Mouse (Mus musculus) ES-E14 (cell line): ENCODE data around the gene Ttll8. TPM values are rescaled to one million over a fixed set of nuclear protein-coding genes. Genes with fewer than 3 reads are reported as not detected.

Experiments
- DNase-seq: peaks from one replicate; pipeline ENCODE4 v3.0.0-alpha.2; 2013; ENCODE audit warnings: low read depth, low spot score
- H3K27ac ChIP-seq: 2 replicates; pipeline ENCODE4 v1.5.1; 2012; ENCODE audit warnings: low read depth, mild to moderate bottlenecking, low read length, moderate library complexity, mixed read lengths; ENCODE audit not compliant: poor library complexity, insufficient read depth, severe bottlenecking
- H3K36me3 ChIP-seq: 2 replicates; pipeline ENCODE4 v1.6.1; 2012; ENCODE audit warnings: mild to moderate bottlenecking, low read length, moderate library complexity, mixed read lengths; ENCODE audit not compliant: control insufficient read depth, poor library complexity, insufficient read depth, severe bottlenecking
- H3K4me1 ChIP-seq, 2 experiments: fragments of 150-350 bp in 1 of 2; sonication (generic) in 1 of 2; 2 replicates each; pipeline ENCODE4 v1.6.1; 2012; ENCODE audit warnings: low read length in 2 of 2, mild to moderate bottlenecking in 1 of 2, mixed read lengths in 1 of 2; ENCODE audit not compliant: control insufficient read depth in 2 of 2, insufficient read depth in 2 of 2, poor library complexity in 1 of 2
- H3K4me3 ChIP-seq, 2 experiments: fragments of 150-350 bp in 1 of 2; sonication (generic) in 1 of 2; 2 replicates each; pipeline ENCODE4 v1.5.1; 2012; ENCODE audit warnings: low read length in 2 of 2, low read depth in 1 of 2, mild to moderate bottlenecking in 1 of 2, mixed read lengths in 1 of 2; ENCODE audit not compliant: insufficient read depth in 1 of 2, poor library complexity in 1 of 2, severe bottlenecking in 1 of 2
- H3K9ac ChIP-seq: 2 replicates; pipeline ENCODE4 v1.6.1; 2012; ENCODE audit warnings: low read depth, mild to moderate bottlenecking, low read length, mixed read lengths; ENCODE audit not compliant: poor library complexity, insufficient read depth, severe bottlenecking
- H3K9me3 ChIP-seq: fragments of 150-350 bp; sonication (generic); 2 replicates; pipeline ENCODE4 v1.6.1; 2012; ENCODE audit warnings: low read depth, mild to moderate bottlenecking, low read length; ENCODE audit not compliant: control insufficient read depth, insufficient read depth
- CHD2 ChIP-seq: IDR thresholded peaks from 2 replicates; pipeline ENCODE4 v1.6.1; 2014; ENCODE audit warnings: mild to moderate bottlenecking, low read depth, low read length, inconsistent platforms
- HCFC1 ChIP-seq: IDR thresholded peaks from 2 replicates; pipeline ENCODE4 v1.6.1; 2012; ENCODE audit warnings: low read length, inconsistent platforms, borderline replicate concordance; ENCODE audit not compliant: insufficient read depth
- MAFK ChIP-seq: IDR thresholded peaks from 2 replicates; pipeline ENCODE4 v1.6.1; 2014; ENCODE audit warnings: mild to moderate bottlenecking, low read depth, low read length, inconsistent platforms; ENCODE audit not compliant: insufficient read depth
- ZC3H11A ChIP-seq: IDR thresholded peaks from 2 replicates; pipeline ENCODE4 v1.6.1; 2012; ENCODE audit warnings: low read depth, mild to moderate bottlenecking, inconsistent platforms, low read length, borderline replicate concordance
- ZNF384 ChIP-seq: IDR thresholded peaks from 2 replicates; pipeline ENCODE4 v1.6.1; 2012; ENCODE audit warnings: low read depth, low read length, inconsistent platforms
- in situ Hi-C, 2 experiments: fragments of 600-800 bp; cut with MboI; formaldehyde crosslinking; loops; one replicate each; pipeline ENCODE4 v1.15.1; 2025; ENCODE audit warnings: low sequenced_read_pairs in 2 of 2, inconsistent platforms in 1 of 2; ENCODE audit not compliant: unreplicated experiment in 2 of 2
- total RNA-seq: library from RNA; depleted of rRNA; stranded (reverse); fragments of 300-350 nt; gene quantifications from 2 replicates; pipeline ENCODE4 v1.2.3, GENCODE M21; 2012

The Ttll8 gene
- total RNA-seq, 1 experiment = 0.13 TPM

DNA sequence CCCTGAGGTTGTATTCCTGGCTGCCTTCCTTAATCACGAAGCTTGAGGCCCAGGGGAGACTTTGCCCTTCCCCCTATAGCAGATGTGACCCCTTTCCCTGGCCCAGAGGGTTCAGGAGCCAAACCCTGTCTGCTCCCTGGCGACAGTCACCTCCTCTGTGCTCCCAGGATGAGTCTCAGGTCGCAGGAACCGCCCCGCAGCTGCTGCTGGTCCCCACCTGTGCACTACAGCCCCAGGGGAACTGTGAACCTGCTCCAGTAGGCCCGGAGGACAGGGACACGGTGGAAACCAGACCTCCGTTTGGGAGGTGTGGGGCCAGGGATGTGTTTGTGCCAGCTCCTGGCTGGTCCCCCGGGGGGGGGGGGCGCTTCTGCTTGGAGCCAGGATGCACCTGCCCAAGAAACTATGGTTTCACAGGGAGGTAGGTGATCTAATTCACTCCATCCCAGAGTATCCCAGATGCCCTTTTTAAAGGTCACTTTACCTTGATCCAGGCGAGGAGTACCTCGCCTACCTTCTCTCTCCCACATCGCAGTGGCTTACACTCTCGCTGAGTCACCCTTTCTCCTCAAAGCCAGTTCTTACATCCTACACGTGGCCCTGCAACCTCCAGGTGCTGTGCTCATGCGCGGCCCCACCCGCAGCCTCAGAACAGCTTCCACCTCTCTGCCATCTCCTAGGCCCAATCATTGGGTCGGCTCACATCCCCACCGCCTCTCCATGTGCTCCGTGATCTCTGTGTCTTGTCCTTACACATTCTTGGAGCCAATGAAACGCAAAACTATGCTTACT, 72.8 kb downstream of the Ttll8 start:
- TF ChIP-seq MAFK (peak; percentile 51; the same call in 1 of the 2 replicates), HCFC1 (no peak)
- DNase-seq = no peak
- no peak overlapping the region for H3K9ac ChIP-seq

DNA sequence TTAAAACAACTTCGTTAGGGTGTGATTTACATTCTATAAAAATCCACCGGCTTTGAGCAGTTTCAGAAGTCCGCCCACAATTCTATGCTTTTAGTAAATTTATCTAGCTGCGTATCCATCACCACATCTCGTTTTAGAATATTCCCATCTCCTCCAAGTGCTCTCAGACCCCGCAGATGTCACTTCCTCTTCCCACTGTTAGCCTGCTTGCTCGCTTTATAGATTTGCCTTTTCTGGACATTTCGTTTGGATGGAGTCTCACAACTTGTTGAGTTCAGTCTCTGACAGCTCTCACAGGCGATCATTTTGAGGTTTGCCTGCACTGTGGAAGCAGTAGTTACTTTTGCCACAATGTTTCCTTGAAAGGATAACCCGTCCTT, 77.2 kb downstream of the Ttll8 start:
- Histone ChIP-seq H3K36me3 (no peaks in the 10 kb centered on the region), H3K27ac (no peak overlapping the region), H3K4me1 (peaks cover 0 to 18% of the 10 kb centered on the region in 2 experiments; a peak in 3 of 4 replicates), H3K9ac (no peak overlapping the region), H3K9me3 (no peaks in the 10 kb centered on the region), H3K4me3 (no peak overlapping the region)
- TF ChIP-seq ZNF384 = 0 out of 2 replicates have a peak, but pooled peaks have one; percentile 32
- no peak for TF ChIP-seq MAFK
- in situ Hi-C loops = no loop called here
- no peak for DNase-seq

More for the DNA sequence above, 72.8 kb downstream of the Ttll8 start:
- peaks cover 0 to 14% of the 10 kb centered on the region in 2 experiments; a peak in 3 of 4 replicates for H3K4me1 ChIP-seq
- H3K27ac ChIP-seq = no peak overlapping the region
- no peaks in the 10 kb centered on the region for H3K9me3 ChIP-seq
- H3K4me3 ChIP-seq = peak overlapping the region; percentile 2 to 11; a peak in 2 of 4 replicates
- in situ Hi-C loops = no loop called here
- H3K36me3 ChIP-seq = no peaks in the 10 kb centered on the region

GRCm38 (mm10) chr15:88876155-88877020, 77.8 kb downstream of the Ttll8 start:
- Histone ChIP-seq H3K4me3 (peak overlapping the region in 1 of 2 experiments; percentile 49; a peak in 2 of 4 replicates), H3K9ac (peak overlapping the region; percentile 58; the same call in 1 of the 2 replicates), H3K9me3 (no peaks in the 10 kb centered on the region), H3K36me3 (no peaks in the 10 kb centered on the region), H3K27ac (no peak overlapping the region), H3K4me1 (peaks cover 0 to 13% of the 10 kb centered on the region in 2 experiments; a peak in 2 of 4 replicates)
- in situ Hi-C loops = no loop called here
- TF ChIP-seq HCFC1 = no peak
- TF ChIP-seq CHD2 = no peak
- no peak for TF ChIP-seq MAFK
- peak; percentile 90 for TF ChIP-seq ZNF384
- TF ChIP-seq ZC3H11A = peak; percentile 56; the same call in 1 of the 2 replicates
- DNase-seq = peak; percentile 64

GRCm38 (mm10) chr15:88875625-88876081, 78.6 kb downstream of the Ttll8 start:
- Histone ChIP-seq H3K9me3 (no peaks in the 10 kb centered on the region), H3K4me1 (peaks cover 0 to 10% of the 10 kb centered on the region in 2 experiments; a peak in 1 of 4 replicates), H3K36me3 (no peaks in the 10 kb centered on the region), H3K27ac (no peak overlapping the region), H3K9ac (no peak overlapping the region), H3K4me3 (no peak overlapping the region)
- TF ChIP-seq ZC3H11A (no peak), ZNF384 (no peak), HCFC1 (no peak), MAFK (no peak), CHD2 (no peak)
- DNase-seq = no peak
- in situ Hi-C loops = no loop called here
